Mouse (Mus musculus): ENCODE data around the gene Gcgr. TPM values are rescaled to one million over a fixed set of nuclear protein-coding genes. Genes with fewer than 3 reads are reported as not detected.
A peak's percentile ranks its signal among the peaks of the same experiment; 100 is the strongest.

Gene Gcgr
- polyA plus RNA-seq, 1 experiment, result 0.03 TPM

- Histone ChIP-seq H3K36me3 (ENCODE audit: control insufficient read depth) (peaks cover 90% of the 10 kb centered on the region), H3K4me3 (replicated peaks) (no peak overlapping the region), H3K4me1 (ENCODE audit: control insufficient read depth) (peaks cover 5% of the 10 kb centered on the region), H3K27me3 (ENCODE audit: control insufficient read depth) (no peaks in the 10 kb centered on the region), H3K9me3 (ENCODE audit: control insufficient read depth, low read length) (no peaks in the 10 kb centered on the region)
- TF ChIP-seq GATA1 (IDR thresholded peaks at IDR 0.05; ENCODE audit: low read length) (no peak), TAL1 (IDR thresholded peaks at IDR 0.05; ENCODE audit: low read length) (no peak)
Observed at GRCm38 (mm10) chr11:120565114-120565513, 34.6 kb downstream of the Gcgr start.

- no peak for TF ChIP-seq GATA1 (IDR thresholded peaks at IDR 0.05; ENCODE audit: low read length)
- Histone ChIP-seq H3K9me3 (ENCODE audit: control insufficient read depth, low read length) (no peaks in the 10 kb centered on the region), H3K4me3 (replicated peaks) (no peak overlapping the region), H3K4me1 (ENCODE audit: control insufficient read depth) (peaks cover 28% of the 10 kb centered on the region), H3K36me3 (ENCODE audit: control insufficient read depth) (peaks cover 75% of the 10 kb centered on the region), H3K27me3 (ENCODE audit: control insufficient read depth) (no peaks in the 10 kb centered on the region)
Observed at GRCm38 (mm10) chr11:120568324-120568723, 37.8 kb downstream of the Gcgr start.

GRCm38 (mm10) chr11:120571122-120571521 lies 40.6 kb downstream of the Gcgr start:
- Histone ChIP-seq H3K36me3 (ENCODE audit: control insufficient read depth) (peaks cover 49% of the 10 kb centered on the region), H3K4me3 (replicated peaks) (peak overlapping the region; percentile 70), H3K27me3 (ENCODE audit: control insufficient read depth) (no peaks in the 10 kb centered on the region), H3K4me1 (ENCODE audit: control insufficient read depth) (peaks cover 42% of the 10 kb centered on the region), H3K9me3 (ENCODE audit: control insufficient read depth, low read length) (no peaks in the 10 kb centered on the region)
- TF ChIP-seq TAL1 (IDR thresholded peaks at IDR 0.05; ENCODE audit: low read length) (no peak), GATA1 (IDR thresholded peaks at IDR 0.05; ENCODE audit: low read length) (no peak)

GRCm38 (mm10) chr11:120571754-120572416 lies 41.4 kb downstream of the Gcgr start:
- Histone ChIP-seq H3K36me3 (ENCODE audit: control insufficient read depth) (peaks cover 41% of the 10 kb centered on the region), H3K9me3 (ENCODE audit: control insufficient read depth, low read length) (no peaks in the 10 kb centered on the region), H3K4me3 (replicated peaks) (peak overlapping the region; percentile 70), H3K27me3 (ENCODE audit: control insufficient read depth) (no peaks in the 10 kb centered on the region), H3K4me1 (ENCODE audit: control insufficient read depth) (peaks cover 46% of the 10 kb centered on the region)
- no peak for TF ChIP-seq GATA1 (IDR thresholded peaks at IDR 0.05; ENCODE audit: low read length)
- no peak for TF ChIP-seq TAL1 (IDR thresholded peaks at IDR 0.05; ENCODE audit: low read length)

- Histone ChIP-seq H3K36me3 (ENCODE audit: control insufficient read depth) (peaks cover 40% of the 10 kb centered on the region), H3K4me1 (ENCODE audit: control insufficient read depth) (peaks cover 46% of the 10 kb centered on the region), H3K27me3 (ENCODE audit: control insufficient read depth) (no peaks in the 10 kb centered on the region), H3K4me3 (replicated peaks) (peak overlapping the region; percentile 70), H3K9me3 (ENCODE audit: control insufficient read depth, low read length) (no peaks in the 10 kb centered on the region)
- TF ChIP-seq TAL1 (IDR thresholded peaks at IDR 0.05; ENCODE audit: low read length) (no peak), GATA1 (IDR thresholded peaks at IDR 0.05; ENCODE audit: low read length) (no peak)
Observed at GRCm38 (mm10) chr11:120572417-120572751, 41.9 kb downstream of the Gcgr start.

- H3K4me1 ChIP-seq (ENCODE audit: control insufficient read depth), result peaks cover 47% of the 10 kb centered on the region
Observed at GRCm38 (mm10) chr11:120572752-120573584, 42.5 kb downstream of the Gcgr start, which contains the start of gene P4hb. Gene P4hb (minus strand): TSS chr11:120573253.

GRCm38 (mm10) chr11:120573585-120574277 lies 43.2 kb downstream of the Gcgr start:
- peak overlapping the region; percentile 70 for H3K4me3 ChIP-seq (replicated peaks)
- H3K9me3 ChIP-seq (ENCODE audit: control insufficient read depth, low read length), result no peaks in the 10 kb centered on the region
- H3K4me1 ChIP-seq (ENCODE audit: control insufficient read depth), result peaks cover 53% of the 10 kb centered on the region
- no peaks in the 10 kb centered on the region for H3K27me3 ChIP-seq (ENCODE audit: control insufficient read depth)
- TF ChIP-seq TAL1 (IDR thresholded peaks at IDR 0.05; ENCODE audit: low read length) (no peak), GATA1 (IDR thresholded peaks at IDR 0.05; ENCODE audit: low read length) (no peak)
- H3K36me3 ChIP-seq (ENCODE audit: control insufficient read depth), result peaks cover 40% of the 10 kb centered on the region

More at GRCm38 (mm10) chr11:120572752-120573584, 42.5 kb downstream of the Gcgr start, which contains the start of gene P4hb:
- no peak for TF ChIP-seq GATA1 (IDR thresholded peaks at IDR 0.05; ENCODE audit: low read length)
- no peak for TF ChIP-seq TAL1 (IDR thresholded peaks at IDR 0.05; ENCODE audit: low read length)
- H3K4me3 ChIP-seq (replicated peaks), result peak within 1 kb of the TSS; percentile 70
- no peaks in the 10 kb centered on the region for H3K9me3 ChIP-seq (ENCODE audit: control insufficient read depth, low read length)
- no peaks in the 10 kb centered on the region for H3K27me3 ChIP-seq (ENCODE audit: control insufficient read depth)
- H3K36me3 ChIP-seq (ENCODE audit: control insufficient read depth), result peaks cover 40% of the 10 kb centered on the region

- peaks cover 58% of the 10 kb centered on the region for H3K4me1 ChIP-seq (ENCODE audit: control insufficient read depth)
- TF ChIP-seq GATA1 (IDR thresholded peaks at IDR 0.05; ENCODE audit: low read length) (no peak), TAL1 (IDR thresholded peaks at IDR 0.05; ENCODE audit: low read length) (no peak)
- no peaks in the 10 kb centered on the region for H3K27me3 ChIP-seq (ENCODE audit: control insufficient read depth)
- no peaks in the 10 kb centered on the region for H3K9me3 ChIP-seq (ENCODE audit: control insufficient read depth, low read length)
- peak overlapping the region; percentile 70 for H3K4me3 ChIP-seq (replicated peaks)
- H3K36me3 ChIP-seq (ENCODE audit: control insufficient read depth), result peaks cover 43% of the 10 kb centered on the region
Observed at GRCm38 (mm10) chr11:120574278-120574600, 43.7 kb downstream of the Gcgr start.

- Histone ChIP-seq H3K27me3 (ENCODE audit: control insufficient read depth) (no peaks in the 10 kb centered on the region), H3K9me3 (ENCODE audit: control insufficient read depth, low read length) (no peaks in the 10 kb centered on the region), H3K4me1 (ENCODE audit: control insufficient read depth) (peaks cover 65% of the 10 kb centered on the region), H3K36me3 (ENCODE audit: control insufficient read depth) (peaks cover 48% of the 10 kb centered on the region), H3K4me3 (replicated peaks) (no peak overlapping the region)
- TF ChIP-seq GATA1 (IDR thresholded peaks at IDR 0.05; ENCODE audit: low read length) (no peak), TAL1 (IDR thresholded peaks at IDR 0.05; ENCODE audit: low read length) (no peak)
Observed at GRCm38 (mm10) chr11:120575046-120575445, 44.5 kb downstream of the Gcgr start.

Data from erythroblast, embryonic 14.5 days (primary cell).